Mouse (Mus musculus) forelimb bud, embryonic 11.5 days (tissue): Measurements from ENCODE around the gene 2810004N23Rik.

ENCODE experiments used
- DNase-seq: peaks from one replicate; pipeline ENCODE4 v3.0.0-alpha.2; 2012; ENCODE audit warnings: low read depth, low spot score

2810004N23Rik gene

GRCm38 (mm10) chr8:124823497-124823896 lies 39.4 kb downstream of the 2810004N23Rik start:
- no peak for DNase-seq

GRCm38 (mm10) chr8:124820125-124820524 lies 42.8 kb downstream of the 2810004N23Rik start:
- DNase-seq, result no peak

GRCm38 (mm10) chr8:124819612-124820115 lies 43.3 kb downstream of the 2810004N23Rik start:
- no peak for DNase-seq

GRCm38 (mm10) chr8:124817361-124817760 lies 45.6 kb downstream of the 2810004N23Rik start:
- DNase-seq, result no peak

GRCm38 (mm10) chr8:124816866-124817265 lies 46.1 kb downstream of the 2810004N23Rik start:
- no peak for DNase-seq

GRCm38 (mm10) chr8:124815870-124816269 lies 47.0 kb downstream of the 2810004N23Rik start:
- no peak for DNase-seq

- no peak for DNase-seq
These were observed 49.6 kb downstream of the 2810004N23Rik start for GRCm38 (mm10) chr8:124813326-124813725.

- no peak for DNase-seq
These were observed 52.1 kb downstream of the 2810004N23Rik start for GRCm38 (mm10) chr8:124810689-124811394.

- DNase-seq, result no peak
These were observed 52.8 kb downstream of the 2810004N23Rik start for GRCm38 (mm10) chr8:124810056-124810610.

- no peak for DNase-seq
These were observed 53.5 kb downstream of the 2810004N23Rik start for GRCm38 (mm10) chr8:124809419-124809818.

GRCm38 (mm10) chr8:124805990-124806389 lies 56.9 kb downstream of the 2810004N23Rik start:
- DNase-seq, result no peak

GRCm38 (mm10) chr8:124803824-124804702 lies 58.9 kb downstream of the 2810004N23Rik start:
- DNase-seq, result no peak

- no peak for DNase-seq
These were observed 62.4 kb downstream of the 2810004N23Rik start for GRCm38 (mm10) chr8:124800542-124800941.

GRCm38 (mm10) chr8:124795781-124796488 lies 67.0 kb downstream of the 2810004N23Rik start:
- no peak for DNase-seq

GRCm38 (mm10) chr8:124794486-124794780 lies 68.5 kb downstream of the 2810004N23Rik start:
- DNase-seq, result no peak

GRCm38 (mm10) chr8:124793661-124794485 lies 69.0 kb downstream of the 2810004N23Rik start:
- DNase-seq, result no peak

GRCm38 (mm10) chr8:124793172-124793651 lies 69.7 kb downstream of the 2810004N23Rik start:
- DNase-seq, result peak; percentile 79

GRCm38 (mm10) chr8:124792708-124793107 lies 70.2 kb downstream of the 2810004N23Rik start, which contains the start of gene Trim67:
Gene Trim67, plus strand, starts transcription at chr8:124793092.
- DNase-seq, result peak; percentile 68

GRCm38 (mm10) chr8:124792186-124792585 lies 70.7 kb downstream of the 2810004N23Rik start:
- DNase-seq, result no peak

GRCm38 (mm10) chr8:124791751-124792150 lies 71.2 kb downstream of the 2810004N23Rik start:
- DNase-seq, result no peak
